Mouse (Mus musculus): ENCODE measurements at regions not wholly inside any gene's neighbourhood (a gene's known extent, or its start where the extent isn't known, plus 50 kb on each side); places are given as distances from the start of the nearest gene placed in this dataset.

DNA sequence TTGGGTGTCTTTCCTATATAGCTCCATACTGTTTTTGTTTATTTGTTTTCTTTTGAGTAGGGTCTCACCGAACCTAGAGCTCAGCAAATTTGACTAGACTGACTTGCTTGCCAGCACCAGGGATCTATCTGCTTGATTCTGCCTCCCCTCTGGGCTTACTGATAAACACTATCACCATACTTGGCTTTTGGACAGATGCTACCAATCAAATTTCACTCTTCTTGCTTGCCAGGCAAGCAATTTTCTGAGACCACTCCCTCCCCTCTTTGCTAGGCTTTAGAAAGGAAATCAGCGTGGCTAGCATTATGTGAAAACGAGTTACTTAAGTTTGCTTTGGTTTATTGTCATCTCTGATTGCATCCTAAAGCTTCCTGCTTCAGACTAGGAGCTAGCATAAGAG is 75.1 kb upstream of the Krr1 start:
- DNase-seq: no peak

DNA sequence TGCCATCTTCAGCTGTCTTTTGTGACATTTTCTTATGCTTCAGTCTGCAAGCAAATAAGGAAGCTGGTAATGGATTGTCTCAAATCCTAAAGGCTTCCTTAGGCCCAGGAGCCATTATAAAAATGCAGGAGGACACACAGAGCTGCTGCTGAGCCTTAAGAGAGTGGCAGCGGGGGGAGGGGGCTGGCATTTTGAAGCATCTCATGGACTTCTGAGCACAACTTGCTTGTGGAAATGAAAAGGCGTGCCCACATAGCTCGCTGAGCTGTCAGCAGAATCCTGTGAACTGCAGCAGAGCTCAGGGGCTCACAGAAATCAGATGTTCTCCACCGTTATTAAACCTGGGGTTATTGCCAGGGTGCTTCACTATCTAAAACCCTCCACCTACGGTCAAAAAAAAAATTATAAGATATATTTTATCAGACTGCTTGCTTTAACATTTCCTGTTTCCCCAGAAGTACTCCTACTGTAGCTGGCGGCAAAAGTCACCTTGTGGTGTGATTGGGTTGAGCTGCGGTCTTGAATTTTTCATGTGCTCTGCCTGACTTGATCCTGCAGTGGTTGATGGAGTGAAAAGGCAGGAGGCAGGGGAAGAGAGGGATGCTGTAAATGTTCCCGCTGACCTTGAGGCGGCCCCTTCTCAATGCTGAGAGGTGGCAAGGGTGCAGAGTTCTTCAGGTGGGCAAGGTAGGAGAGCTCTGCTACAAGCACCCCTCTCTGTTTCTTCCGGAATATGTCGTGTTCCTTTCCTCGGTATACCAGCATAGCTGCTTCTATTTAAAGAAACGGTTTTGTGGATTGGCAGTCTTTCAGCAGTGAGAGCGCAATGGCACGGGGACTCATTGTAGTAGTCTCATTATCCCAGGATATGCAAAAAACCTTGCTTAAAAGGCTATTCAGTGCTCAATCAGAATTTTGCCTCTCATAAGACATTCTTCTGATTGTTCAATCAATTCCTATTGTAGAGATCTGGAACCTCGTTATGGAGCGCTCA is 71.4 kb upstream of the Krr1 start:
- no peak for DNase-seq

DNA sequence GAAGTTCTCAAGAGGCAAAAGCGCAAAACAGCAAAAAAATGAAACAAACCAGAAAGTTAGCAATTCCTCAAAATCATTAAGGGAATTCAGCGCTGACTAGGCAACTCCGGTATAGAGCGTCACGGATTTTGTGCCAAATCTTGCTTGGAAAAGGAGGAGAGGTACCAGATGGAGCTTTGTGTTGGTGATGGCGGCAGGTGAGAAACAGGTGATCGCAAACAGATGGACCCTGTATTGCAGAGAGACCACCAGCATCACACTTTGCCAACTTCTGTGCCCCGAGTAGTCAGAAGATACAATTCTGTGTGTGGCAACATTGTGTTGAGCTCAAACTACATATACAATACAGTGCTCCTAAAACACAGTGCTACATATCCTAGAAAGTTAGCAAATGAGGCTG is 68.5 kb upstream of the Krr1 start:
- no peak for DNase-seq

DNA sequence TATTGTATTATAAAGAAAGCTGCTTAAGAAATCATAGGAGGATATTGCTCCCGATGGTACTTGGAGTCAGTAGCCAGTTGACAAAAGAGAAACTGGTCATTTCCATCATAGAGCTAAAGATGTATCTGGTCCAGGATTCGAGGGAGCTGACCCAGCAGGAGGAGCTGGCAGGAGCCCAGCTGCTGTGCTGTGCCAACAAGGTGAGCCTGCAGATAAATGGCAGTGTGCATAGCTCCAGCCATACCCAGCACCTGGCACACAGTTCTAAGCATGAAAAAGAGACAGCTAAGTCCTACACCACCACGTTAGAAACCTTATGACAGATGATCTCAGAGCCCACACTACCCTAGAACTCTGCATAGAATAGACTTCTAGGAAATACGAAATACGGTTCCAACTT is 64.6 kb upstream of the Krr1 start:
- DNase-seq: peak; percentile 85

DNA sequence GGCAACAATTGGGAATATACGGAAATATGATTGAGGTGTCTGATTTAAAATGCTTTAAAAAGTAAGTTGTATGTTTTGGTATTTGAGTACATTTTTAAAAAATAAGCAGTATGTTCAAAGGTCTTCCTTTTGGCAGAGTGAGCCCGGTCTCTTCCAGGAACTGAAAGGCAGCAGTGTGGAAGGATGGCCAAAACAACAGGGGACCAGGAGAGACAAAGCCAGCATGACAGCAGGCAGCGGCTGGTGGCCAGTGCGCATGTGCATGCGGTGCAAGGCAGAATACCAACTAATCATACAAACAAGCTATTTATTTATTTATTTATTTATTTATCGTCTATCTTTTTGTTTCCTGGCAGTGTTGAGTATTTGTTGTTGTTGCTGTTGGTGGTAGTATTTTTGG is 59.9 kb upstream of the Krr1 start:
- DNase-seq: peak; percentile 65

DNA sequence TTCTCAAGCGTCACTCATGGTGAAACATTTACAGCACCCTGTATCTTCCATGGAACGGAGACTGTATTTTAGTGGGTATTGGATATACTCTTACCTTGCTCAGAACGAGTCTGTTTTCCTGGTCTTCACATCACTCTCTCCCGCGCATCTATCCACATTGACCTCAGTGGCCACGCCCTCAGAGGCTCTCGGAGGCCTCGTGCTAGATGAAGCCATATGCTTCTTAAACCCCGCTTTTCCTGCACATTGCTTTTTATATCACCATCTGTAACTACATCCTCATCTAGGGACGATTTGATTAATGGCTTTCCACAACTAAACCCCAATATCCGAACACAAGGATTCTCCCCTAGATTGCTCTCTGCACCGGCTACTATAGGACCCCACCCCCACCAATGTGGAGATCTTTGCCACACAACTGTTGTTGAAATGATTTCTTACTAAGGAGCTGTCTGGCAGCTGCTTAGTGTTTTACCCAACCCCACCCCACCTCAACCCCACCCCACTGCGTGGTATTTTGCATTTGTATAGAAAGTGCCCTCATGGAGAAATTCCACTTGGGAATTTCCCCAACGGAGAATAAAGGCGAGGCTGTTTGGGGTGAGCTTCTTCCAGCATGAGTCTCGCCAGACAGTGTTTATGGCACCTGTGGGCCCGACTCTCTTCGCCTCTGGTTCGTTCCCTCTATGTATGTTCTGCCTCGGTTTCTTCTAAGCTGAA is 59.2 kb upstream of the Krr1 start:
- no peak for DNase-seq

DNA sequence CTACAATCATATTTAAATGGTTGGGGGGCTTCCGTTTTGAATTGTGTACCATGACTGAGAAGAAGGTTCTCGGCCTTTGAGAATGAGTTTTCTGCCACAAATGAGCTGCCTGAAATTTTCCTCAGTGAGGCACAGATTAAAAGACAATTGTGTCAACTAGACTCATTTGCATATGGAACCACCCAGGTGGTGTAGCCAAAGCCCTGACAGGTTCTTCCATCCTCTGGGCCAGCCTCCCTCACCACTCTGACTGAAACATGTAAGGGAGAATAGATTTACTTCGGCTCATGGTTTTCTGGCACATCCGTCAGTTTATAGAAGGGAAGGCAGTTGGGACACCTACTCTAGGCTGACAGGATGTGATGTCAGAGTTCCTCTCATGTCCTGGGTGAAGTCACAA is 58.2 kb upstream of the Krr1 start:
- DNase-seq: no peak

DNA sequence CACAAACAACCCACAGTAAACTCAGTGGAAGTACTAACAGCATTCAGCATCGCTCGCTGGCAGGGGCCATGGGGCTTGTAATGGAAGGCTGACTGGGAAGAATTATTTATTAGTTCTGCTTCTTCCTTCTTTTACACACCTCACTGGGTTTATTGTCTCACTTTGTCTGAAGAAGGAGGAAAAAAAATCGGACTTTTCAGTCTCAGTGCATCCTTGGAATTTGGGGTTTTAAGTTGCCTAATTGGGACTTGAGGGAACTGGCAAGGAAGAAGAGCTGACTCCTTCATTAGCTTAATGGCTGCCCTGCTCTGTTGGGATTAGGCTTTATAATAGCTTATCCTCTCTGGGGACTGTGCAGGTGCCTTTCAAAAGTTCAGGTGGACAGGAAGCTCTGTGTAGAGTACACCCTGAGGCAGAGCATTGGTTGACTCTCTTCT is 54.4 kb upstream of the Krr1 start:
- no peak for DNase-seq

DNA sequence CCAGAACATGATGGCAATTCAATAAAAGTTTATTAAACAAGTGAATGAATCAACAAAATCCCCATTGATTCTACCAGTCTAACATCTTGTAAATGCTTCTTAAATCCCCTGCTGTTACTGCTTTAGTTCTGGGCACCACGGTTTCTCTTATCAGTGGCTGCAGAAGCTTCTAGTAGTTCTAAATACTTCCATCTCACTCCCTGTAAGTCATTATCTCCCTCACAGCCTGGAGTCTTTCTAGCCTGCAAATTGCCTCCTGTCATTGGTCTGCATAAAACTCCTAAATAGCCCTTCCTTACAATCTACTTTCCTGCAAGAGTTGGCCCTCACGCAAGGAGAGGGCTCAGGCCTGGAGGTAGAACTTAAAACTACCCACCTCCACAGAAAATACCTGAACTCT is 53.0 kb upstream of the Krr1 start:
- no peak for DNase-seq

DNA sequence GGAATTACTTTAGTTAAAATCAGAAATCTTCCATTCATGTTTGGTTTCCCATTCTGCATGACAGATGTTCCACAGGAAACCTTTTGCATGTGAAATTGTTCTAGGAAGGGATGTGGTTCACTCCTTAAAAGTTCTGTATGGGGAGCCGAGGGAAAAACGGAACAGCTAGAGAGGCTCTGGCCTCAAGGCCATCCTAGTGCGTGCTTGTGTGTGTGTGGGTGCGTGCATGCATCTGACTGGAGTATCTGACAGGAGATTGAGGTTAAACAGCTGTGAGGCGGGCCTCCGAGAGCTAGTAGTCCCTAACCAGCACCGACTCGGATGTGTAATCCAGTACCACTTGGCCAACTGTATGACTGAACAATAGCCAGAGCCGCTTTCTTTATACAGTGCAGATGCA is 51.0 kb upstream of the Krr1 start:
- no peak for DNase-seq
